Mouse (Mus musculus): ENCODE results near the gene Rbm14. TPM values are rescaled to one million over a fixed set of nuclear protein-coding genes. Genes with fewer than 3 reads are reported as not detected.
A peak's percentile ranks its signal among the peaks of the same experiment; 100 is the strongest.
"Not testable (repeated sequence)": the region's sequence is repeated elsewhere in the genome, so short reads cannot be mapped to it uniquely, and the experiment has no call there.

Rbm14 gene
- polyA plus RNA-seq, 1 experiment: 27.4 TPM

DNA sequence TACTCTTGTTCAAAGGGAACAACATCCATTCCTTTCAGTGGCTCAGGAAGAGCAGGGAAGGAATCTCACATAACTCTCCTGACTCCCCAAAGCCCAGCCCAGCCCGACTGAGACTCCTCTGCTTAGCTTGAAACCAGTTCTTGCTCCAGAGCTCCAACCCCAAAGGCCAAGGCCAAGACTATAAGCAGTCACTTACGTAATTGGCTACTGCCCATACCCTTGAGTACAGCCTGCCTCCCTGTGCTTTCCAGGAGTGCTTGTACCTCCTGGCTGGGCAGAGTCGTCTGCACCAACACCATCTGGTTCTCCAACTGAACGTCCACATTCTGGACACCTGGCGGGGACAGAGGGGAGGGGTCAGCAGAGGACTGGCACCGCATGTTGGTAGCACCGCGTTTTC, 22.5 kb upstream of the Rbm14 start:
- Histone ChIP-seq H3K4me3 (replicated peaks; ENCODE audit: insufficient read depth, low read depth, low read length) (no peak overlapping the region), H3K27me3 (ENCODE audit: control insufficient read depth, insufficient read depth, low read length) (no peaks in the 10 kb centered on the region), H3K27ac (ENCODE audit: insufficient read depth, low read length) (no peak overlapping the region), H3K4me1 (ENCODE audit: control insufficient read depth, insufficient read depth, low read length) (peaks cover 6% of the 10 kb centered on the region)
- 62% methylated on average over 8 of the region's 8 CpGs for WGBS
- DNase-seq: no peak
- no peak for TF ChIP-seq CTCF (IDR thresholded peaks at IDR 0.05; ENCODE audit: borderline replicate concordance, insufficient read depth, low read depth, low read length)

- DNase-seq: peak; percentile 86
- Histone ChIP-seq H3K4me3 (replicated peaks; ENCODE audit: insufficient read depth, low read depth, low read length) (no peak overlapping the region), H3K4me1 (ENCODE audit: control insufficient read depth, insufficient read depth, low read length) (peaks cover 6% of the 10 kb centered on the region), H3K27me3 (ENCODE audit: control insufficient read depth, insufficient read depth, low read length) (no peaks in the 10 kb centered on the region), H3K27ac (ENCODE audit: insufficient read depth, low read length) (no peak overlapping the region)
- WGBS: 4% methylated on average over 7 of the region's 7 CpGs
- TF ChIP-seq CTCF (IDR thresholded peaks at IDR 0.05; ENCODE audit: borderline replicate concordance, insufficient read depth, low read depth, low read length): no peak
- TF ChIP-seq POLR2A (IDR thresholded peaks at IDR 0.05; ENCODE audit: borderline replicate concordance, insufficient read depth, low read length): no peak
These were observed 17.7 kb upstream of the Rbm14 start for GRCm38 (mm10) chr19:4829156-4829555.

DNA sequence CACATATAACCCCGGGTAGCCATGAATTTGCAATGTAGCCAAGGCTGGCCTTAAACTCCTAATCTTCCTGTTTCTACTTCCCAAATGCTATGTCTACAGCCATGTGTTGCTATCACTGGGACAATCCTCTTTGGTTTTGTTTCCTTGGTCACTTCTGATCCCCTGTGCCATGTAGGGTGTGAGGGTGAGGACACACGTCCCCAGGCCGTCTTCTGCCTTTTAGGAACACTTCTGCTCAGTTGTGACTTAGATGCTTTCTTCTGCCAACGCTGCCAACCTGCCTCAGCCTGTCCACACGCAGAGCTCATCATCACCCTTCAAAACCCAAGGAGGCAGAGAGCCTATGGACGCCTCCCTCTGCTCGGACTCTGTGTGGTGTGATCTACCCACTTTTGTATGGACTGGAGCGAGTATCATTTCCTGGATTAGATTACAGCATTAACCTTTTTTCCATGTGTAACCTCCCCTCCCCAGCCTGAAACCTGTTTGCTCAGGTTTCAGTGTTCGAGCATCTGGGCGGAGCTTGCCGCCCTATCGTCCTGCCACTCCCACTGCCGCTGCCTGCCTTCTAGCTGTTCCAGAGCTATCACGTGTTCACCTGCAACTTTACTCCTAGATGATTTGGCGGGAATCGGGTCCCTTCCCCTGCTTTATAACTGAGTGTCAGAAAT, 17.1 kb upstream of the Rbm14 start:
- WGBS: 53% methylated on average over 16 of the region's 16 CpGs
- DNase-seq: no peak
- H3K27me3 ChIP-seq (ENCODE audit: control insufficient read depth, insufficient read depth, low read length): no peaks in the 10 kb centered on the region
- no peak overlapping the region for H3K4me3 ChIP-seq (replicated peaks; ENCODE audit: insufficient read depth, low read depth, low read length)
- TF ChIP-seq CTCF (IDR thresholded peaks at IDR 0.05; ENCODE audit: borderline replicate concordance, insufficient read depth, low read depth, low read length): no peak
- TF ChIP-seq POLR2A (IDR thresholded peaks at IDR 0.05; ENCODE audit: borderline replicate concordance, insufficient read depth, low read length): no peak
- peaks cover 6% of the 10 kb centered on the region for H3K4me1 ChIP-seq (ENCODE audit: control insufficient read depth, insufficient read depth, low read length)
- no peak overlapping the region for H3K27ac ChIP-seq (ENCODE audit: insufficient read depth, low read length)

- Histone ChIP-seq H3K27ac (ENCODE audit: insufficient read depth, low read length) (no peak overlapping the region), H3K4me3 (replicated peaks; ENCODE audit: insufficient read depth, low read depth, low read length) (no peak overlapping the region), H3K4me1 (ENCODE audit: control insufficient read depth, insufficient read depth, low read length) (no peaks in the 10 kb centered on the region), H3K27me3 (ENCODE audit: control insufficient read depth, insufficient read depth, low read length) (no peaks in the 10 kb centered on the region)
- TF ChIP-seq CTCF (IDR thresholded peaks at IDR 0.05; ENCODE audit: borderline replicate concordance, insufficient read depth, low read depth, low read length): no peak
- no peak for TF ChIP-seq POLR2A (IDR thresholded peaks at IDR 0.05; ENCODE audit: borderline replicate concordance, insufficient read depth, low read length)
- peak; percentile 51 to 67 for DNase-seq
- WGBS: 13% methylated on average over 5 of the region's 5 CpGs
These were observed 9.4 kb upstream of the Rbm14 start for GRCm38 (mm10) chr19:4820678-4821303.

GRCm38 (mm10) chr19:4817182-4817835, 5.9 kb upstream of the Rbm14 start:
- no peak for TF ChIP-seq POLR2A (IDR thresholded peaks at IDR 0.05; ENCODE audit: borderline replicate concordance, insufficient read depth, low read length)
- no peak overlapping the region for H3K27ac ChIP-seq (ENCODE audit: insufficient read depth, low read length)
- whole genome bisulfite sequencing: 78% methylated on average over 1 of the region's 1 CpGs

DNA sequence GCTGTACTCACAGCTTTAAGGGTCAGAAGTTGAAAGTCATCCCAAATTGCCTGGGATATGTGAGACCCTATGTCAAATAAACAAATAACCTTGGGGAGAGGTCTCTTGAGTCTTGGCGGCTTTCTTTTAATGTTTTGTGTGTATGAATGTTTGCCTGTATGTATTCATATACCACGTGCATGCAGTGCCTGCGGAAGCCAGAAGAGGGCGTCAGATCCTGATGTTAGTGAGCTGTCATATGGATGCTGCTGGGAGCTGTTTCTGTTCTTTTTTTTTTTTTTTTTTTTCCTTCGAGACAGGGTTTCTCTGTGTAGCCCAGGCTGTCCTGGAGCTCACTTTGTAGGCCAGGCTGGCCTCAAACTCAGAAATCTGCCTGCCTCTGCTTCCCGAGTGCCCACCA, 1.6 kb upstream of the Rbm14 start:
- Histone ChIP-seq H3K27me3 (ENCODE audit: control insufficient read depth, insufficient read depth, low read length) (no peaks in the 10 kb centered on the region), H3K4me1 (ENCODE audit: control insufficient read depth, insufficient read depth, low read length) (peaks cover 3% of the 10 kb centered on the region; the same call in 1 of the 2 replicates), H3K4me3 (replicated peaks; ENCODE audit: insufficient read depth, low read depth, low read length) (no peak overlapping the region), H3K27ac (ENCODE audit: insufficient read depth, low read length) (no peak overlapping the region)
- peak; percentile 26 to 39 for DNase-seq
- 83% methylated on average over 6 of the region's 6 CpGs for WGBS
- no peak for TF ChIP-seq POLR2A (IDR thresholded peaks at IDR 0.05; ENCODE audit: borderline replicate concordance, insufficient read depth, low read length)
- peak; percentile 28; the same call in 1 of the 2 replicates for TF ChIP-seq CTCF (IDR thresholded peaks at IDR 0.05; ENCODE audit: borderline replicate concordance, insufficient read depth, low read depth, low read length)

More at GRCm38 (mm10) chr19:4817182-4817835, 5.9 kb upstream of the Rbm14 start:
- DNase-seq: no peak
- Histone ChIP-seq H3K4me1 (ENCODE audit: control insufficient read depth, insufficient read depth, low read length) (no peaks in the 10 kb centered on the region), H3K4me3 (replicated peaks; ENCODE audit: insufficient read depth, low read depth, low read length) (no peak overlapping the region), H3K27me3 (ENCODE audit: control insufficient read depth, insufficient read depth, low read length) (no peaks in the 10 kb centered on the region)

- peak overlapping the region; percentile 66; the same call in 1 of the 2 replicates for H3K27ac ChIP-seq (ENCODE audit: insufficient read depth, low read length)
- H3K27me3 ChIP-seq (ENCODE audit: control insufficient read depth, insufficient read depth, low read length); DNase-seq; H3K4me3 ChIP-seq (replicated peaks; ENCODE audit: insufficient read depth, low read depth, low read length); H3K4me1 ChIP-seq (ENCODE audit: control insufficient read depth, insufficient read depth, low read length): not testable (repeated sequence)
- WGBS: 77% methylated on average over 8 of the region's 8 CpGs
These were observed 1.0 kb upstream of the Rbm14 start for GRCm38 (mm10) chr19:4812334-4812949.

DNA sequence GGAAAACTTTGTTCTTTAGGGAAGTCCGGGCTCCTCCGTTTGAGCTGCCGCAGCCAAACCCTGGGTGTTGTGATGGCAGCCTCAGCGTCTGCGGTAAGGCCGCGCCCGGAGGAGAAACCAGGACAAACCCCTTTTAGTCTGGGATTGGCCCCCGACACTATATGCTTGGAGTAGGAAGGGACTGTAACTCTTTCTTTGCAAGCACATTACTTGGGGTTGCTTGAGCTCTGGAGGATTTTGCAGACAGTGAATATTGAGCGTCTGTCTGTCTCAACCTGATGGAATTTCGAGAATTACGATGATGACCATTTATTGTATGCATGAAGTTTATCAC, 442 bp upstream of the Rbm14 start:
- DNase-seq: no peak
- H3K4me1 ChIP-seq (ENCODE audit: control insufficient read depth, insufficient read depth, low read length): peaks cover 3% of the 10 kb centered on the region; the same call in 1 of the 2 replicates
- 1% methylated on average over 12 of the region's 12 CpGs for WGBS
- H3K27me3 ChIP-seq (ENCODE audit: control insufficient read depth, insufficient read depth, low read length): no peaks in the 10 kb centered on the region
- TF ChIP-seq POLR2A (IDR thresholded peaks at IDR 0.05; ENCODE audit: borderline replicate concordance, insufficient read depth, low read length) (no peak), CTCF (IDR thresholded peaks at IDR 0.05; ENCODE audit: borderline replicate concordance, insufficient read depth, low read depth, low read length) (no peak)
- H3K27ac ChIP-seq (ENCODE audit: insufficient read depth, low read length): peak overlapping the region; percentile 66
- peak overlapping the region; percentile 77 for H3K4me3 ChIP-seq (replicated peaks; ENCODE audit: insufficient read depth, low read depth, low read length)

All from cerebellum, adult 2 months (tissue).